Mouse (Mus musculus): ENCODE results near the gene Strada. TPM values are rescaled to one million over a fixed set of nuclear protein-coding genes. Genes with fewer than 3 reads are reported as not detected.

Gene Strada
- polyA plus RNA-seq, 1 experiment, result 21.3 TPM

DNA sequence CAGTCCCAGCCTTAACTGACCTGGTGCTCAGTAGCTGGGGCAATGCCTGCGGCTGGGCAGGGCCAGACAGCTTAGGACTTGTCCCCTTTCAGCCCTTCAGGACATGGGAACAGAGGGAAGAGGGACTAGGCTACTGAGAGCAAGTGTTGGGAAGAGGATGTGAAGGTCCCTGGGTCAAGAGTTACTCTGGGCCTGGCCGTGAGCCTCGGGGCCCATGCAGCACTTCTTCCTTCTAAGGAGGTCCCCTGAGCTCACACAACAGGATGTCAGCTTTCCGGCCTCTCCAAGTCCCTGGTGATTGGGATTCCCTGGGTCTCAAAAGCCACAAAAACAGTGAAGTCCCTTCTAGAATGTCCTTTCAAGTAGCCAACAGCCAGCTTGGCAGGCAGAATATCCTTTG is 38.4 kb downstream of the Strada start:
- H3K27me3 ChIP-seq (ENCODE audit: control insufficient read depth, insufficient read depth, insufficient read length), result no peaks in the 10 kb centered on the region
- H3K36me3 ChIP-seq (ENCODE audit: control insufficient read depth, insufficient read depth), result peaks cover 31% of the 10 kb centered on the region
- no peak overlapping the region for H3ac ChIP-seq (ENCODE audit: control insufficient read depth, insufficient read length, low read depth)
- no peak for TF ChIP-seq MYOD1 (IDR thresholded peaks at IDR 0.05; ENCODE audit: control insufficient read depth, insufficient read length, low read depth)
- no peak for TF ChIP-seq FOSL1 (IDR thresholded peaks at IDR 0.05; ENCODE audit: insufficient read depth, low read length, poor library complexity, severe bottlenecking)
- TF ChIP-seq MYOG (IDR thresholded peaks at IDR 0.05; ENCODE audit: control insufficient read depth, extremely low read depth, insufficient read length), result no peak
- no peak for TF ChIP-seq USF1 (IDR thresholded peaks at IDR 0.05; ENCODE audit: low read depth)
- TF ChIP-seq MAX (IDR thresholded peaks at IDR 0.05), result no peak
- no peak for TF ChIP-seq CTCF (IDR thresholded peaks at IDR 0.05; ENCODE audit: control insufficient read depth, insufficient read depth, insufficient read length)
- TF ChIP-seq CEBPB (IDR thresholded peaks at IDR 0.05; ENCODE audit: low read depth), result no peak
- H3K79me2 ChIP-seq (ENCODE audit: control insufficient read depth, insufficient read depth), result no peaks in the 10 kb centered on the region
- H3K79me3 ChIP-seq (ENCODE audit: low read depth), result no peaks in the 10 kb centered on the region
- no peak overlapping the region for H3K4me3 ChIP-seq (ENCODE audit: insufficient read depth, poor library complexity, severe bottlenecking)

DNA sequence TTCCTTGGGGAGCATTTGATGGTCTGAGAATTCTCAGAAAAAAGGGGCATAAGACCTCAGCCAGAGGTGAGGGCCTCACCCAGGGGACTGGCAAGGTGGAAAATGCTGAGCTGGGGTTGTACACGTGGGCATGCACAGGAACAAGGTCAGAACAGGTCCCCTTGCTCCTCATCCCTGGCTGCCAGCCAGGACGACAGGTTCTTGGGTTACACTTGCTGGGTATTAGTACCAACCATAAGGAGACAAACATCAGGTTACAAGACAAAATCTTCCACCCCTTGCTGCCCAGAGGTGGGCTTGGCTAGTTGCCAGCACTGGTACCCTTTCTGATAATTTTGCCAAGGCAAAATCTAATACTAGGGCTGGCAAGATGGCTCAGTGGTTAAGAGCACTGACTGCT is 39.7 kb downstream of the Strada start:
- Histone ChIP-seq H3ac (ENCODE audit: control insufficient read depth, insufficient read length, low read depth) (no peak overlapping the region), H3K4me3 (ENCODE audit: insufficient read depth, poor library complexity, severe bottlenecking) (no peak overlapping the region), H3K27me3 (ENCODE audit: control insufficient read depth, insufficient read depth, insufficient read length) (no peaks in the 10 kb centered on the region), H3K79me3 (ENCODE audit: low read depth) (no peaks in the 10 kb centered on the region), H3K79me2 (ENCODE audit: control insufficient read depth, insufficient read depth) (no peaks in the 10 kb centered on the region), H3K36me3 (ENCODE audit: control insufficient read depth, insufficient read depth) (peaks cover 21% of the 10 kb centered on the region)
- TF ChIP-seq MYOD1 (IDR thresholded peaks at IDR 0.05; ENCODE audit: control insufficient read depth, insufficient read length, low read depth), result no peak
- TF ChIP-seq MYOG (IDR thresholded peaks at IDR 0.05; ENCODE audit: control insufficient read depth, extremely low read depth, insufficient read length), result no peak
- no peak for TF ChIP-seq MAX (IDR thresholded peaks at IDR 0.05)
- no peak for TF ChIP-seq CTCF (IDR thresholded peaks at IDR 0.05; ENCODE audit: control insufficient read depth, insufficient read depth, insufficient read length)
- TF ChIP-seq CEBPB (IDR thresholded peaks at IDR 0.05; ENCODE audit: low read depth), result no peak
- no peak for TF ChIP-seq FOSL1 (IDR thresholded peaks at IDR 0.05; ENCODE audit: insufficient read depth, low read length, poor library complexity, severe bottlenecking)
- TF ChIP-seq USF1 (IDR thresholded peaks at IDR 0.05; ENCODE audit: low read depth), result no peak

DNA sequence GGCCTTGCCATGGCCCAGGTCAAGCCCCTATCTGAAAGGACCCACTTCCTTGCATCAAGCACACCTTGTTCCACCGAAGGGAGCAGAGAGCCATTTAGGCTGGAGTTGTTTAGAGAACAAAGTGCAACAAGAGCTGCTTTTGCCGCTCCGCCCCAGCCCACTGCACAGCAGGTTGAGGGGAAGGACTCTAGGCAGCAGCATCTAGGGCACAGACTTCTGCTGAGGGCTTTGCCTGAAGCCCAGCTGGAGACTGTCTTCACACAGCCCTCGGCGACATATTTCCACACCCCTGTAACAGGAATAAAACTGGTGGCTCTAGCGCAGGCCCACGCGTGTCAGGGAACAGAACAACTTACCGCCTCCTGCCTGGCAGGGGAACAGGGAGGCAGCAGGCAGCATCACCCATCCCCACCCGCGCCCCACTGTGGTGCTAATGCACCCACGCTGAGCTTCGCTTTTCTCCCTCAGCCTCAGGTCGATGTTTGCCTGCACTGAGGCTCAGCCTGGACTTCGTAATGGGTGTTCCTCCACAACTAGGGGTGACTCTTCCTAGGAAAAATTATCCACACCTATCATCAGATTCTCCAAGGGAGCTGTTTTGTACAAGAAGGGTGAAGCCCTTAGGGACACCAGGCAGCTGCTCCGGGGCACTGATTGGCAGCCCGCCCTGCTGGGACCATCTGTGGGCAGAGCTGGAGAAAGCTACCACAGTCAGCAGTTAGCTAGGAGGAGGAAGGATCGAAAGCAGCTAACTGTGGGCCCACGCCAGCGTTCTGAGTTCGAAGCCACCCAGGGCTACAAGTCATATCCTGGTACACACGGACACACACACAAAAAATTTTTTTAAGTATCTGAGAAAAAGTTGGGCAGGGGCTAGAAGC is 40.9 kb downstream of the Strada start, which contains the start of the genes Gm10840 and Limd2:
TSS of gene Gm10840 (plus strand) at position 10 of the 881 bp plus-strand sequence.
TSS of gene Limd2 (minus strand) at position 20 of the 881 bp plus-strand sequence.
- H3K79me2 ChIP-seq (ENCODE audit: control insufficient read depth, insufficient read depth), result no peaks in the 10 kb centered on the region
- TF ChIP-seq CEBPB (IDR thresholded peaks at IDR 0.05; ENCODE audit: low read depth) (no peak), MAX (IDR thresholded peaks at IDR 0.05) (no peak), MYOD1 (IDR thresholded peaks at IDR 0.05; ENCODE audit: control insufficient read depth, insufficient read length, low read depth) (no peak), FOSL1 (IDR thresholded peaks at IDR 0.05; ENCODE audit: insufficient read depth, low read length, poor library complexity, severe bottlenecking) (no peak), CTCF (IDR thresholded peaks at IDR 0.05; ENCODE audit: control insufficient read depth, insufficient read depth, insufficient read length) (no peak), MYOG (IDR thresholded peaks at IDR 0.05; ENCODE audit: control insufficient read depth, extremely low read depth, insufficient read length) (no peak), USF1 (IDR thresholded peaks at IDR 0.05; ENCODE audit: low read depth) (no peak)
- H3K36me3 ChIP-seq (ENCODE audit: control insufficient read depth, insufficient read depth), result peaks cover 16% of the 10 kb centered on the region
- no peaks in the 10 kb centered on the region for H3K27me3 ChIP-seq (ENCODE audit: control insufficient read depth, insufficient read depth, insufficient read length)
- peak within 1 kb of the TSS; percentile 71 for H3K4me3 ChIP-seq (ENCODE audit: insufficient read depth, poor library complexity, severe bottlenecking)
- peak within 1 kb of the TSS; percentile 90 for H3ac ChIP-seq (ENCODE audit: control insufficient read depth, insufficient read length, low read depth)
- no peaks in the 10 kb centered on the region for H3K79me3 ChIP-seq (ENCODE audit: low read depth)

DNA sequence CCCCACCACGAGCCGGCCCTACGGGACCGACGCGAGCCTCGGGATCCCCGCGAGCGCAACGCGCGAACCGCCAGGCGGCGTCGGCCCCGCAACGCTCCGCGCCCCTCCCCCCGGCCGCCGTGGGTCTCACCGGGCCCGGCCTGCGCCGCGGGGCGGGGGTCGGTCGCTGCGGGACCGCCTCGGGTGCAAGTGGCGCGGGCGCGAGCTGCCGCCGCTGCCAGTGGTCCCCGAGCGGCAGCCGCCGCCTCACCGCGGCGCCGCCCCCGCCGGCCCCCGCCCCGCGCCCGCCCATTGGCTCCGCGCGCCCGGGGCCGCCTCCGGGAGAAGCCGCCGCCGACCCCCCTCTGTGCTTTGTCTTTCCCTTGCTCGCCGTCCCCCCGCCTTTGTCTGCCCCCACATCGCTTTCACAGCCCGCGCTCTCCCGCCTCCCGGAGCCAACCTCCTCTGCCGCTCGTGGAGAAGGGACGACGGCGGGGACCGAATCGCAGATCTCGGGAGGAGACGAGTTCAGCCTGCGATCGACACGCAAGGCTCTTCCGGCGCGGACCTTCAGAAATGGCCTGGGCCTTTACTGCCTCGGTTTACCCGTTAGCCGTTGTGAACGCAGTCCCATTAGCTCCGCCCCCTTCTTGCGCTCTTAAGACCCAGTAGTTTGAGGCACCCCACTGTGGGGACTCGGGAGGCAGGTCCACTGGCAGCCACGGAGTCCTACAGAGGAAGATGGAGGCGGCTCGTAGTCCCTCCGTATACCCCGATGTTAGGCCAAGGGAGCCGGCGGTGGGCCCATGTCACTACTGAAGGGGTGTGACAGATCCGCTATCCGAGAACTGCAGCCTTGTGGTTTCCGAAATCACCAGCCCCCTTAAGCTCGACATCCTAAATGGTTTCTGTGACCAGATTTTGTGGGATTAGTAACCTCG is 41.8 kb downstream of the Strada start:
- no peaks in the 10 kb centered on the region for H3K79me2 ChIP-seq (ENCODE audit: control insufficient read depth, insufficient read depth)
- H3K79me3 ChIP-seq (ENCODE audit: low read depth), result no peaks in the 10 kb centered on the region
- H3K36me3 ChIP-seq (ENCODE audit: control insufficient read depth, insufficient read depth), result peaks cover 25% of the 10 kb centered on the region
- peak; percentile 44 for TF ChIP-seq CTCF (IDR thresholded peaks at IDR 0.05; ENCODE audit: control insufficient read depth, insufficient read depth, insufficient read length)
- TF ChIP-seq MYOD1 (IDR thresholded peaks at IDR 0.05; ENCODE audit: control insufficient read depth, insufficient read length, low read depth), result no peak
- TF ChIP-seq MYOG (IDR thresholded peaks at IDR 0.05; ENCODE audit: control insufficient read depth, extremely low read depth, insufficient read length), result no peak
- H3K4me3 ChIP-seq (ENCODE audit: insufficient read depth, poor library complexity, severe bottlenecking), result peak overlapping the region; percentile 71
- H3K27me3 ChIP-seq (ENCODE audit: control insufficient read depth, insufficient read depth, insufficient read length), result no peaks in the 10 kb centered on the region
- H3ac ChIP-seq (ENCODE audit: control insufficient read depth, insufficient read length, low read depth), result peak overlapping the region; percentile 90

DNA sequence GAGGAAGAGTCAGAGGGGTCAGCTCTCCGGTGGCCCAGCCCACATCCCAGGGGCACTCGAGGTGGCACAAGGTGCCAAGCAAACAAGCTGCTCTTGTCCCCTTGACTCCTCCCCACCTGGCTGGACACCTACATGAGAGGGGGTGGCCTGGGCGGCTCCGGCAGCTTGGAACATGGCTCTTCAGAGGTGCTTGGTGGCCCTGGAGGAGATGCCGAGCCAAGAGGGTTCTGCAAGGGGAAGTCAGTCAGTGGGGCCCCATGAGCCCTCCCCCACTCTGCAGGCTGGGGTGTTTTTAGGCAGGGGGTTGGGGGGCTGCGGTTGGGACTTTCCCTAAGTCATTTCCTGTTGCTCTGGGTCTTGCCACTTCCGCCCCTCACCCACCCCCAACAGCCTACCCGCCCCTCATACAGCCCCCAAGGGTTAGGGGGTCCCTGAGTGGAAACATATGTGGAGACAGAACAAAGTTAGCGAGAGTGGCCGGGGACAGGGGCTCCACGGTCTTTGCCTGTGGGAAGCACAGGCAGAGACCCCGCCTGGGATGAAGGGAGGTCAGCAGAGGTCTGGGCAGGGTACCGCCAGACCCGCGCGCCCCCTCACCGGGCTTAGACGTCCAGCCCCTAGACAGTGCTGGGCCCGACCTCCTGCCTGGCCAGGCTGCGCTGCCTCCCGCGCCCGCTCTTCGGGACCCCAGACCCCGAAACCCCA is 42.6 kb downstream of the Strada start:
- TF ChIP-seq USF1 (IDR thresholded peaks at IDR 0.05; ENCODE audit: low read depth), result no peak
- no peak for TF ChIP-seq CEBPB (IDR thresholded peaks at IDR 0.05; ENCODE audit: low read depth)
- TF ChIP-seq FOSL1 (IDR thresholded peaks at IDR 0.05; ENCODE audit: insufficient read depth, low read length, poor library complexity, severe bottlenecking), result no peak
- TF ChIP-seq MYOG (IDR thresholded peaks at IDR 0.05; ENCODE audit: control insufficient read depth, extremely low read depth, insufficient read length), result no peak
- TF ChIP-seq MYOD1 (IDR thresholded peaks at IDR 0.05; ENCODE audit: control insufficient read depth, insufficient read length, low read depth), result no peak
- TF ChIP-seq MAX (IDR thresholded peaks at IDR 0.05), result no peak
- TF ChIP-seq CTCF (IDR thresholded peaks at IDR 0.05; ENCODE audit: control insufficient read depth, insufficient read depth, insufficient read length), result no peak
- H3K36me3 ChIP-seq (ENCODE audit: control insufficient read depth, insufficient read depth), result peaks cover 24% of the 10 kb centered on the region
- no peaks in the 10 kb centered on the region for H3K27me3 ChIP-seq (ENCODE audit: control insufficient read depth, insufficient read depth, insufficient read length)
- no peaks in the 10 kb centered on the region for H3K79me3 ChIP-seq (ENCODE audit: low read depth)
- H3K4me3 ChIP-seq (ENCODE audit: insufficient read depth, poor library complexity, severe bottlenecking), result peak overlapping the region; percentile 71
- peak overlapping the region; percentile 90 for H3ac ChIP-seq (ENCODE audit: control insufficient read depth, insufficient read length, low read depth)
- H3K79me2 ChIP-seq (ENCODE audit: control insufficient read depth, insufficient read depth), result no peaks in the 10 kb centered on the region

Measured in C2C12 (cell line).